Mouse (Mus musculus) liver, embryonic 15.5 days (tissue): Measurements from ENCODE around the gene Pax4. TPM values are rescaled to one million over a fixed set of nuclear protein-coding genes. Genes with fewer than 3 reads are reported as not detected.
A peak's percentile ranks its signal among the peaks of the same experiment; 100 is the strongest.

Experiments used
- ATAC-seq: fragments of 200-750 bp; cut with Nextera tagmentation; 2 replicates; pipeline ENCODE4 v1.8.0; 2017; ENCODE audit warnings: moderate number of reproducible peaks, mild to moderate bottlenecking, moderate library complexity; ENCODE audit not compliant: insufficient read depth
- H3K27ac ChIP-seq: fragments of 300-500 bp; sonication (generic); replicated peaks from 2 replicates; pipeline ENCODE4 v1.5.1; 2015; ENCODE audit warnings: mild to moderate bottlenecking, inconsistent platforms
- H3K27me3 ChIP-seq: fragments of 300-500 bp; sonication (generic); 2 replicates; pipeline ENCODE4 v1.6.1; 2015; ENCODE audit warnings: mild to moderate bottlenecking, inconsistent platforms
- H3K36me3 ChIP-seq: fragments of 300-500 bp; sonication (generic); replicated peaks from 2 replicates; pipeline ENCODE4 v1.6.1; 2015; ENCODE audit warnings: moderate library complexity, mild to moderate bottlenecking, inconsistent platforms
- H3K4me1 ChIP-seq: fragments of 300-500 bp; sonication (generic); replicated peaks from 2 replicates; pipeline ENCODE4 v1.6.1; 2015; ENCODE audit warnings: inconsistent platforms
- H3K4me2 ChIP-seq: fragments of 300-500 bp; sonication (generic); 2 replicates; pipeline ENCODE4 v1.6.1; 2015; ENCODE audit warnings: moderate library complexity, mild to moderate bottlenecking, inconsistent platforms
- H3K4me3 ChIP-seq: fragments of 300-500 bp; sonication (generic); replicated peaks from 2 replicates; pipeline ENCODE4 v1.5.1; 2015; ENCODE audit warnings: mild to moderate bottlenecking, inconsistent platforms
- H3K9ac ChIP-seq: fragments of 300-500 bp; sonication (generic); 2 replicates; pipeline ENCODE4 v1.6.1; 2015; ENCODE audit warnings: moderate library complexity, mild to moderate bottlenecking, inconsistent platforms
- H3K9me3 ChIP-seq: fragments of 300-500 bp; sonication (generic); replicated peaks from 2 replicates; pipeline ENCODE4 v1.6.1; 2016; ENCODE audit warnings: inconsistent platforms
- WGBS: fragments of 180-500 bp; shearing (Covaris S2); methylation state at CpG from one replicate; pipeline ENCODE4 v1.1.7; 2015; ENCODE audit warnings: mixed read lengths; ENCODE audit not compliant: insufficient replicate concordance; 5-methylcytosine and 5-hydroxymethylcytosine counted together
- polyA plus RNA-seq: library from polyadenylated mRNA; unstranded; fragments of >200 nt; fragmentation: Nextera tagmentation; extraction: Ambion mirVana; gene quantifications from 2 replicates; pipeline ENCODE4 v1.2.1, GENCODE M21; 2015

Gene Pax4
- not detected in 2 replicates for polyA plus RNA-seq

DNA sequence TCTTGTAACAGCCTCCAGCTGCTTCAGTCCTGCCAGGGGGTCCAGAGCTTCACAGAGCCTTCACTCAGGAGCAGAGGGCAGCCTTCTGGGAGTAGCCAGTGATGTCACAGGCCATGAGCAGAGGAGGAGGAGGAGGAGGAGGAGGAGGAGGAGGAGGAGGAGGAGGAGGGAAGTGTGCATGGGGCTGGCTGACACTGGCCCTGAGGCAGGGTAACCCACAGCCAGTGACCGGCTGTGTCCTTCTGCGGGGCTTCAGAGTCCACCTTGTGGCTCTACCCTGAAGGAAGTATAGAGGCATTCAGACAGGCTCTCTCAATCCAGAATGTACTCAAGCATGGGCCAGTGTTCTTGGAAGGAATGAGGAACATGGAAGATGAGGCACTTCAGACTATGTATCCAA is at the start of gene Pax4:
TSS of gene Pax4 (minus strand) at position 101 of the 400 bp plus-strand sequence.
- Histone ChIP-seq H3K27me3 (peaks cover 75% of the 10 kb centered on the region), H3K27ac (no peak within 1 kb of the TSS), H3K9me3 (no peaks in the 10 kb centered on the region)

DNA sequence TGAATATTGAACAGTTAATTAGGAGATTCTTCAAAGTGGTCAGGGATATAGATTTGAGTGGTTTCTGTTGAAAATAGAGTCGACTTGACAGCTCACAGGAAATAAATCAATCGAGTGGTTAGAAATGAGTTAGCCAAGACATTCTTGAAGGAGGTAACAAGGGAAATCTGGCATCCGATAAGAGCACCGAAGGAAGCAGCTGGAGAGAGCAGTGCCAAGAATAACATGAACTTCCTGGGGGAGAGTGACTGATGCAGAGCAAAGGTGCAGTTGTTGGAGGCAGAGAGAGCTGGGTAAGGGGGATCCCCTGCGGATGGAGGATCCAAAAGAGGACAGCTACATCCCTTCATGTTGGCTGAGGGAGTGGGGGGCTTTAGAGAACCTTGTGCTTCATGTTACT is 48.7 kb upstream of the Pax4 start:
- ATAC-seq = no peak
- Histone ChIP-seq H3K27ac (no peak overlapping the region), H3K4me3 (no peak overlapping the region), H3K9ac (no peak overlapping the region), H3K27me3 (no peaks in the 10 kb centered on the region), H3K36me3 (peaks cover 4% of the 10 kb centered on the region), H3K9me3 (no peaks in the 10 kb centered on the region), H3K4me1 (peaks cover 7% of the 10 kb centered on the region; the same call in 1 of the 2 replicates), H3K4me2 (no peak overlapping the region)
- 20% methylated on average over 5 of the region's 5 CpGs for WGBS

More for the DNA sequence above, at the start of gene Pax4:
- ATAC-seq = no peak
- Histone ChIP-seq H3K4me2 (no peak within 1 kb of the TSS), H3K4me3 (no peak within 1 kb of the TSS), H3K4me1 (no peaks in the 10 kb centered on the region), H3K9ac (no peak within 1 kb of the TSS), H3K36me3 (no peaks in the 10 kb centered on the region)
- 68% methylated on average over 2 of the region's 2 CpGs for WGBS

DNA sequence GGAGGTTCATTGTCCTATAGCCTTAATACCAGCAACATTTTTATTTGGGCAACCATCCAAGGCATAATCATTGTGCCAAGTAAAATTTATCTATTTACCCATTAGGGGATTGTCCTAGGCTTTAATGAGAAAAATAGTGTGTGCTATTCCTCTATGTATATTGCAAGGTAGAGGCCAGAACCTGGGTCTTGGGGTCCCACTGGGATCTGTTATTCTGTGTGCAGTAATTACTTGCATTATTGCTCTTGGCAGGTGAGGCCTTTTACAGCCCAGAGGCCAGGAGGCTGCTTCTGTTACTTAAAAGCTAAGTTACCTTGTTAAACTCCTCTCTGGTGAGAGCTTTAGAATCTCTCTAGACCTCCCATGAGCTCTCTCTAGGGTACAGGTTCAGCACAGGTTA is 42.0 kb upstream of the Pax4 start:
- H3K36me3 ChIP-seq = peaks cover 20% of the 10 kb centered on the region

DNA sequence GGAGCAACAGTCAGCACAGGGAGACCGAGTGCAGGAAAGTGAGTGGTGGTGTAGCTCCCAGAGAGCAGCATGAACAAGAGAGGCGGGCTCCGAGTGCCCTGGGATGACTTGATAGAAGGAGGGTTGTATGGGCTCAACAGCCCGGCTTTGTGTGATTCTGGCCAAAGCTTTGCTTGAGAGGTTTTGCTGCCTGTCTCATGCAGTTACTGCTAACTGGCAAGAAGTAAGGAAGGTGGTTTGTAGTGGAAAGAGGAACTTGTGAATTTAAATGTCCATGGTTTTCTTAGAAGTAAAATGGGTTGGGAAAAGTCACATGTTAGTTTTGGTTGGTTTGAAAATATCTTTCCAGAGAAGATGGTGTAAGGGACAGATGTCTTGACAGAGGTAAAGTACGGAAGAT is 41.5 kb upstream of the Pax4 start:
- Histone ChIP-seq H3K9me3 (no peaks in the 10 kb centered on the region), H3K4me3 (no peak overlapping the region), H3K27me3 (no peaks in the 10 kb centered on the region), H3K36me3 (peaks cover 20% of the 10 kb centered on the region), H3K9ac (no peak overlapping the region), H3K4me1 (peaks cover 35% of the 10 kb centered on the region), H3K27ac (no peak overlapping the region), H3K4me2 (no peak overlapping the region)
- no peak for ATAC-seq
- WGBS = 48% methylated on average over 5 of the region's 5 CpGs

More for the DNA sequence above, 42.0 kb upstream of the Pax4 start:
- Histone ChIP-seq H3K9ac (no peak overlapping the region), H3K27ac (no peak overlapping the region), H3K27me3 (no peaks in the 10 kb centered on the region), H3K4me1 (peaks cover 29% of the 10 kb centered on the region), H3K4me3 (no peak overlapping the region), H3K9me3 (no peaks in the 10 kb centered on the region), H3K4me2 (no peak overlapping the region)
- no peak for ATAC-seq

DNA sequence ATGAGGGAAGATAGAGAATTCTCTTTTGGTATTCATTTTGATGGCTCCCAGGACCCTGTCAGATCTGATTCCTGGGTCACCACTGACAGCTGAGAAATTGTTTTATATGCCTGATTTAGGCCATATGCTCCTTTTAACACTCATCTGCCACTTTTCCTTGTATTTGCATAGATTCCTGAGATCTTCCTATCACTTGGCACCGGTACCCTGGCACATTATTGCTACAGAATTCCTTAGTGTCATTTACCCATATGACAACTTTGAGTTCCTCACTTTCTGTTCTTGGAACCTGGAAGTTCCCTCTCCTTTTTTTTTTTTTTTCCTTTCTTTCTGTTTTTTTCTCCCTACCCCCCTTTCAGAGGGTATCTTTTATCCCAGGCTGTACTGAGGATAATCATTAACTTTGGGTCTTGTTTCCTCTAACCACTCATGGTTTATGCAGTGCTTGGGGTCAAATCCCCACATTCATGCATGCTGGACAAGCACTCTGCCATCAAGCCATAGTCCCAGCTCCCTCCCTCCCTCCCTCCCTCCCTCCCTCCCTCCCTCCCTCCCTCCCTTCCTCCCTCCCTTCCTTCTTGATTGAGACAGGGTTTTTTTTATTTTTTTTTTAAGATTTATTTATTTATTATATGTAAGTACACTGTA is 39.2 kb upstream of the Pax4 start:
- ATAC-seq = no peak
- no peaks in the 10 kb centered on the region for H3K27me3 ChIP-seq
- H3K4me1 ChIP-seq = peaks cover 58% of the 10 kb centered on the region
- H3K36me3 ChIP-seq = peaks cover 25% of the 10 kb centered on the region
- H3K9me3 ChIP-seq = no peaks in the 10 kb centered on the region
- no peak overlapping the region for H3K27ac ChIP-seq
- H3K4me3 ChIP-seq = no peak overlapping the region
- H3K9ac ChIP-seq = no peak overlapping the region
- no peak overlapping the region for H3K4me2 ChIP-seq
- 82% methylated on average over 1 of the region's 1 CpGs for WGBS

DNA sequence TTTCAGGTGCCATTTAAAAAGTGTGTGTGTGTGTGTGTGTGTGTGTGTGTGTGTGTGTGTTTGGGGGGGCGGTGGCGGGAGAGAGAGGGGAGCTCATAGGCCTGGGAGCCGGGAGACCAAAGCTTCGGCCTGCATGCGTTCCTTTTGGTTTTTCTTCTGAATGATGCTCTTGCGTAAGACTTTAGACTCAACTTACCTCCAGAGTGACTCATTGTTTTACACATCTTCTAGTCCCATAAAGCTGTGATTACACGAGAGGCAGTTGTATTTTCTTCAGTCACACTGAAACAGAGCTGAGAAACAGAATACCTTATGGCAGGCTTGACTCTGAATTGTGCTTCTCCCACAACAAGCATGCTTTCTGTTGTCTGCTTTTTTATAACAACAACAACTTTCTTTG is 37.8 kb upstream of the Pax4 start:
- no peaks in the 10 kb centered on the region for H3K27me3 ChIP-seq
- H3K27ac ChIP-seq = no peak overlapping the region
- H3K9me3 ChIP-seq = no peaks in the 10 kb centered on the region
- no peak for ATAC-seq
- 72% methylated on average over 7 of the region's 7 CpGs for WGBS
- H3K4me3 ChIP-seq = no peak overlapping the region
- no peak overlapping the region for H3K9ac ChIP-seq
- H3K4me1 ChIP-seq = peaks cover 72% of the 10 kb centered on the region
- peaks cover 20% of the 10 kb centered on the region for H3K36me3 ChIP-seq
- H3K4me2 ChIP-seq = no peak overlapping the region

DNA sequence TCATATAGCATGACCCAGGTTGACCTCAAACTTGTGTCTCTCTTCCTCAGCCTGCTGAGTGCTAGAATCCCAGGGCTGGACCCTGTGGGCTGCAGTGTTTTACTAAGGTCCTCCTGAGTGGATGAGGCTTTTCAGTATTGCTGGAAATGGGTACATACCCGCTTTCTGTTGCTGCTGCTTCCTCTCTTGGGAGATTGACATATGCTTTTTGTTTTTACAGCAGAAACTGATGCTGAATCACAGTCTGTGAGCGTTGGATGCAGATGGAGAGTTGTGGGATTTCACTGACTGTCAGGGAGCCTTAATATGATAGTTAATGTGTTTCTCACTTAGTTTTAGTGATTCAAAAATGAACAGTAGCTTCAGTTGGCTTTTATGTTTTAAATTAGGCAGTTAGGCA is 37.3 kb upstream of the Pax4 start:
- Histone ChIP-seq H3K27ac (no peak overlapping the region; the same call in 1 of the 2 replicates), H3K9ac (no peak overlapping the region), H3K9me3 (no peaks in the 10 kb centered on the region), H3K4me3 (no peak overlapping the region), H3K4me1 (peaks cover 77% of the 10 kb centered on the region), H3K4me2 (no peak overlapping the region), H3K27me3 (no peaks in the 10 kb centered on the region), H3K36me3 (peaks cover 20% of the 10 kb centered on the region)
- ATAC-seq = no peak
- 55% methylated on average over 2 of the region's 2 CpGs for WGBS

DNA sequence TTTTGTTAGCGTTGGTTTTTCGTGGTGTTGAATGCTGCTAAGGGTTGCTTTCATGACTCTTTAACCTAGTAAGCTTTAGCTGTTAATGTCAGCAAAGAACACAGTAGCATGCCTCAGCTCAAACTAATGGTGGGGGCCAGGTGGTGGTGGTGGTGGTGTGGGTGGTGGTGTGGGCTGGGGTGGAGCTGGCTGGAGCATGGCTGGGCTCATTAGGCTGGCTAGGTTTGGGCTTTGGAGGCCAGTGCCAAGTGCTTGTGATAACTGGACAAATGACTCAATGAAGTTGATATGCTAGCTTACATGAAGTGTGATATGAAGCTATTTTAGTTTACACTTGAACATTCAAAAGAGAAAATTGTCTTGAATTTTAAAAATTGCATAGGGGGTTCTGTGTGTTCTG is 36.9 kb upstream of the Pax4 start:
- ATAC-seq = no peak
- no peaks in the 10 kb centered on the region for H3K27me3 ChIP-seq
- H3K4me3 ChIP-seq = no peak overlapping the region
- 81% methylated on average over 2 of the region's 2 CpGs for WGBS
- H3K9me3 ChIP-seq = no peaks in the 10 kb centered on the region
- H3K27ac ChIP-seq = no peak overlapping the region
- peaks cover 16% of the 10 kb centered on the region for H3K36me3 ChIP-seq
- H3K4me1 ChIP-seq = peaks cover 77% of the 10 kb centered on the region
- no peak overlapping the region for H3K4me2 ChIP-seq
- H3K9ac ChIP-seq = no peak overlapping the region

DNA sequence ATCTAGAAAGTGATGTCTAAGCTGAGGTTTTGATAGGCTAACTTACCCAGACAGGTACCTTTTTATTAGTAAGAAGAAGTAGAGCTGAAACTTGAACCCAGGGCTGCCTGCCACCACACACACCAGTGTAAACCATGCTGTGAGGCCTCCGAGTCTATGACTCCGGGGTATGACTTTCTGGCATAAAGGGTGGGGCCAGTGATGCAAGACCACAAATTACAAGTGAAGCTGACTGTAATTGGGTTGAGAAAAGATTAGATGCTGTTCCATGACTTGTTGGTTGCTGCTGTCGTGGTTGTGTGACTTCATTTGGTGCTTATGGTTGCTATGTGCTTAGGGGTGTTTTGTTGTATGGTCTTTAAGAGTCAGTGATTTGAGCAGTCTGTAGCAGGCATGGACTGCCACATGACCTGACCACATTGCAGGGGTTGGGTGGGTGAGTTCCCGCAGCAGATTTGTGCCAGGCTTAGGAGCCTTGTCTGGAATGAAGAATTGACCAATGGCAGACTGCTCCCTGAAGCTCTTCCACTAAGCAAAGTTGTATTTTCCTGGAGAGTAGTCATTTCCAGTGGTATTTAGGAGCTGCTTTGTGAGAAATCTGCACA is 33.7 kb upstream of the Pax4 start:
- H3K4me3 ChIP-seq = no peak overlapping the region

DNA sequence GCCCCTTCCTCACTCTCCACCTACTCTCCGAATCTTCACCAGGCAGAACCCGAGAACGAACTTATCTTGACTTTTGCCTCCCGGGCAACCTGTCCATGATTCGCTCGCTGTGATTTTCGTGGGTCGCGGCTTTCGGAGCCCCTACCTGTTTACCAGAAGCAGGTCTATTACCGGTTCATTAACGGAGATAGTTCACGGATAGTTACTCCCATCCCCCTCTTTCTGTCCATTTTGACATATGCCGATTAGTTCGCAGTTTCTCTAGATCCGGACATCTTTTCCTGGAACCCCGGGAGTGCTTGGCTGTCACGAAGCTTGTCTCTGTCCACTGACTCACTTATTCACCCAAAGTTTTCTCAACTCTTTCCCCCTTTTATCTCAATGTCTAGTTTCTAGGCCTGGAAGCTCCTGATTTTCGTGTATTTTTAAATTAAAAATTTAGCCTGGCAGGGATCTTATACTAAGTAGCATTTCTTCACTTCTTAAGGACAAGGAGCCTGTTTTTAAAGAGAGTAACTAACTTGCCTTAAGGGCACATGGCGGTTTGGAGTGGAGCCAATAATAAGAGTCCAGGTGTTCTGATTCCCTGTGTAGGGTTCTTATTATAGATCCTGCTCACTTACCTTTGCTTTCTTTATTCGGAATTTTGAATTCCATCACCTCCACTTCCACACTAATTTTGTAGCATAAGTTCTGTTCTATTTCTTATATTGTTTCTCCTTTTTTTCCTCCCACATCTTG is 31.8 kb upstream of the Pax4 start:
- H3K4me2 ChIP-seq = peak overlapping the region; percentile 97
- H3K4me3 ChIP-seq = peak overlapping the region; percentile 94
- H3K36me3 ChIP-seq = peaks cover 5% of the 10 kb centered on the region; the same call in 1 of the 2 replicates
- no peak for ATAC-seq
- peak overlapping the region; percentile 85 for H3K27ac ChIP-seq
- 5% methylated on average over 21 of the region's 21 CpGs for WGBS
- no peaks in the 10 kb centered on the region for H3K27me3 ChIP-seq
- H3K9ac ChIP-seq = peak overlapping the region; percentile 86
- H3K4me1 ChIP-seq = peaks cover 70% of the 10 kb centered on the region
- H3K9me3 ChIP-seq = no peaks in the 10 kb centered on the region

More for the DNA sequence above, 33.7 kb upstream of the Pax4 start:
- ATAC-seq = no peak
- H3K4me2 ChIP-seq = peak overlapping the region; percentile 97
- 35% methylated on average over 4 of the region's 4 CpGs for WGBS
- H3K9me3 ChIP-seq = no peaks in the 10 kb centered on the region
- peaks cover 5% of the 10 kb centered on the region; the same call in 1 of the 2 replicates for H3K36me3 ChIP-seq
- no peak overlapping the region for H3K27ac ChIP-seq
- H3K27me3 ChIP-seq = no peaks in the 10 kb centered on the region
- H3K9ac ChIP-seq = no peak overlapping the region
- peaks cover 82% of the 10 kb centered on the region for H3K4me1 ChIP-seq
